Mouse (Mus musculus) heart, postnatal 4 days (tissue): ENCODE results near the gene Serpinb6a. TPM values are rescaled to one million over a fixed set of nuclear protein-coding genes. Genes with fewer than 3 reads are reported as not detected.
"Not testable (repeated sequence)": the region's sequence is repeated elsewhere in the genome, so short reads cannot be mapped to it uniquely, and the experiment has no call there.

ENCODE experiments used
- DNase-seq: peaks from one replicate; pipeline ENCODE4 v3.0.0; 2021
- total RNA-seq, 2 experiments: library from RNA; stranded (reverse); gene quantifications; 2 replicates each; pipeline ENCODE4 v1.2.3; 2021

Serpinb6a gene
- total RNA-seq, 2 experiments from 2014 or later, result 91.9 to 96.1 TPM

DNA sequence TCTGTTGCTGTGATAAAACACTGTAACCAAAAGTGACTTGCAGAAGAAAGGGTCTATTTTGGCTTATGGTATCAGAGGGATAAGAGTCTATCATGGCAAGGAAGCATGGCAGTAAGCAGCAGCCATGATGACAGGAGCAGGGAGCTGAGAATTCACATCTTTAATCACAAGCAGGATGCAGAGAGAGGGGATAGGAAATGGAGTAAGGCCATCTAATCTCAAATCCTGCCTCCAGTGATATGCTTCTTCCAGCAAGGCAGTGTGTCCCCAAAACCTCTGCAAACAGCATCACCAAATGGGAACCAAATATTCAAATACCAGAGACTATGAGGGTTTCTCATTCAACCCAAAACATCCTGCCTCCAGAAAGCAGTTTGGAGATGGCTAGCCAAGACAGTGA lies 36.0 kb downstream of the Serpinb6a start:
- DNase-seq, result no peak

DNA sequence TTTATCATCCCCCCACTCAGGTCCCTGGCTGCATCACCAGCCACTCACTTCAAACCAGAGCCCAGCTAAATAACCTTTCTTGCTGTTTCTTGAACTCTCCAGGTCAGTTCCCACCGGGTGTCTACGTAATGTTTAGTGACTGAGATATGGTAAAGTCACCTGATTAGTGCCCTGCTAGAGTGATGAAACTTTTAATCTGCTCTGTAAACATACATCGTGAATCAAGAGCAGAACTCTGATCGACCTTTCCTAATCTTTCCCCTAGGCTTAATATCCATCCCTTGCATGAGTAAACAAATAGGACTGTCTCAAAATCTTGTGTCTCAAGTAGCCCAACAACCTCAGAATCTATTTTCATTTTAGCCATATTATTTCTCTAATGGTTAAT lies 36.6 kb downstream of the Serpinb6a start:
- DNase-seq, result no peak

DNA sequence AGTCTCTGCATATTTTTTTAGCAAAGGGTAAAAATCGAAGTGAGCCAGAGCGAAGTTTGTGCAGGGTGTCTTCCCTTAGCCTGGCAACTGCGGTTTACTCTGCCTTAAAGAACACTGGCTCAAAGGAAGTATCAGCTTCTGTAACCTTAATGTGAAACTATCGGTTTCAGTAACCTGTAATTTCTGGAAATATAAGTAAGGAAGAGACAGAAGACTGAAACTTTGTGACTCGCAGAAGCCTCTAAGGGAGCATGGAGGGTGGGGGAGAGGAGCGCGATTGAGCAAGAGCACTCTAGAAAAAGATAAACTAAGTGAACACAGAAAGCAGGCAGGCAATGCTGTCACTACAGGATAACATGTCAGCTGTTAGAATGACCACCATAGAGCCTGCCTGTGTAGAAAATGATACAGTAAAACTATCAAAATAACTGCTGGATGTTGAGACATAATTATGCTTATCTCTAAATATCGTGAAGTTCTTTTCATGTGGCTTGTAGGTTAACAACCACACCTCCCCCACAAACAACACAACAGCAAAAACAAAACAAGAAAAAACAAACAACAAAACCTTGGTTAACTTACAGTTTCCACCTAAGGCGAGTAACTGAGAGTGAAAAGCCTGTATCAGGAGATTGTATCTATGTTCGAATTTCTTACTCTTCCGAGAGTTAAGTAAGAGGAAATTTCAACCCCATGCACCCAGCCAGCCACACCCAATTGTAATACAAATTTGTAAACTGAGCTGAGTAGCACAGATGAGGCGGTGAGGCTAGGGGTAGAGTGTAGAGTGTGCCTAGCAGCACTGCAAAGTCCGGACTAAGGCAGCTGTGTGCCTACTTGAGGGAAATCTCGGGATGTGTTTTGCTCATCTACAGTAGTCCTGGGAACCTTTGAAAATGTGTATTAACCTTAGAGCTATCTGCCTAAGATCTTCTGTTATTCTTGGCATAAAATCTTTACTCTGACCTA lies 37.3 kb downstream of the Serpinb6a start:
- DNase-seq, result peak; percentile 10

DNA sequence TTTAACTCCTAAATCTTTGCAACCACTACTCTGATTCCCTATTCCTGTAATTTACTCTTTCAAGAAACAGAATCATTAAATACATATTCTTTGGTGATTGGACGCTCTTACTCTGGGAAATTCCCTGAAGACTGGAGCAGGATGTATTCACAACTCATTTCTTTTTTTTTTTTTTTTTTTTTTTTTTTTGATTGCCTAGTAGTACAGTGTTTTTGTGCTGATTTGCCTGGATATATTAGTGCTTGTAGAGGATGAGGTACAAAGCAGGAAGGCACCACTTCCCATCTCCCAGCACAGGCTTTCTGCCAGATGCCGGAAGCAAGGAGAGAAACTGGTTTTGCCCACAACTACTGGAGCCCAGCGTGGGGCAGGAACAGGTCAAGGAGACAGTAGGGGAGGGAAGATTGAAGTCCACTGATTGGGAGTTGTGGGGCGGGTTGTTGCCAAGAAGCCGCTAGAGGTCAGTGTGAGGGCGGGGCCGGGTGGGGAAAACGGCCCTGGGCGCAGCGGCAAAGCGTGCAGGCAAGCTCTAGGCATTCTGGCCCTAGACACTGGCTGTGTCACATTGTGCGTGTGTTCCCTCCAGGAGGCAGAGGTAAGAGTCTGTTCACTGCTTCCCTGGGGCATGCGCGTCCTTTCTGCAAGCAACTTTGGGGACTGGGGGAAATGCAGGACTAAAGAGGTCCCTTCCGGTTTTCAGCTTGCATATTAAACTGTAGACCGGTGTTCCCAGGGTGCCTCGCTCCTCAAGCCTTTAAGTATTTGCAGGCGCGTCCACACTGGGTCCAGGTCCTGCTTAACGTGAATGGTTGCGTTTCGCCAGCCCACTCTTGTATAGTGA lies 38.2 kb downstream of the Serpinb6a start, which contains the start of gene Nqo2:
TSS of gene Nqo2 (plus strand) at position 482 of the 841 bp plus-strand sequence.
- peak; percentile 73 for DNase-seq

DNA sequence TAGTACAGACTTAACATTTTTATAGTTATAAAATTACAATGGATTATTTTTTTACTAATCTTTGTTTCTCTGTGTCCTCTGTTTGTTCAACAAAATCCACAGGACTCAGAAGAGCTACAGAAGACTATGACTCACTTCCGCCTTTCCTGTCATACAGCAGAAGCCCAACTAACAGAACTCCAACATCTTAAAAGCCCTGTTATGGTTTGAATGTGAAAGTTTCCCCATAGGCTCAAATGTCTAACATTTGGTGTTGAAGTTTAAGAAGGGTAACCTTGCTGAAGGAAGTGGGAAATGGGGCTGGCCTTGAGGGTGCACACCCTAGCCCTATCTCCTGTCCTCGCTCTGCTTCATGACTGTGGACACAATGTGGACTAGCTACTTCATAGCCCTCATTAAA lies 42.8 kb downstream of the Serpinb6a start:
- no peak for DNase-seq

DNA sequence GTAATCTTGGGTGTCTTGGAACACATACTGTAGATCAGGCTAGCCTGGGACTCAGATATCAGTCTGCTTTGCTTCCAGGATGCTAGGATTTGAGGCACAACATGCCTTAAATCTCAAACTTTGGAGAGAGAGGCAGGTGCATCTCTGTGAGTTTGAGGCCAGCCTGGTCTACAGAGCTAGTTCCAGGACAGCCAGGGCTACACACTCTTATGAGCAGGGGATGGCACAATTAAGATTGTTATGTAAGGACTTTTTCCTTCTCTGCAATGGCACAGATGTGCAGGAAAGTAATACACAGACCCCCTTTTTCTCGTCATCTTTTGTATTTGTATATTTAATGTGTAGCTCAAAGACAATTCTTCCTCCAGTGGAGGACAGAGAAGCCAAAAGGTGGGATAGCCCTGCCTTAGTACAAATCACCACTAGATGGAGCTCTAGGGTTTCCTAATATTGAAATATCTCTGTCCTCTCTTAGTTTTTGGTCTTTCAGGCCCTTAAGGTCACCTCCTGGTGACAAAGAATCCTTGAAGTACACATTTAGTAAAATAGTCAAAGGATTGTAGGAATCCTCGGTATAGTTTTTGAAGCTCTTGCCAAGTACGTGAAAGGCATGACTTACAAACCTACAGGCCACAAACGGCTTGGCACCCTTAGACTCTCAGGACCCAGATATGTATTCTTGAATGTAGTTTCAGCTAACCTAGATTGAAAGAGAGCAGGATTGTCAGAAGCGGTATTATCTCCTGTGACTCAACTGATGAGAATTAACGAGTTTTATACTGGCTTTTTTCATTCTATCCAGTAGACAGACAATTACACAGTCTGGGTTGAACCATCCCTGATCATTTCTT lies 45.8 kb downstream of the Serpinb6a start:
- peak; percentile 46 for DNase-seq

DNA sequence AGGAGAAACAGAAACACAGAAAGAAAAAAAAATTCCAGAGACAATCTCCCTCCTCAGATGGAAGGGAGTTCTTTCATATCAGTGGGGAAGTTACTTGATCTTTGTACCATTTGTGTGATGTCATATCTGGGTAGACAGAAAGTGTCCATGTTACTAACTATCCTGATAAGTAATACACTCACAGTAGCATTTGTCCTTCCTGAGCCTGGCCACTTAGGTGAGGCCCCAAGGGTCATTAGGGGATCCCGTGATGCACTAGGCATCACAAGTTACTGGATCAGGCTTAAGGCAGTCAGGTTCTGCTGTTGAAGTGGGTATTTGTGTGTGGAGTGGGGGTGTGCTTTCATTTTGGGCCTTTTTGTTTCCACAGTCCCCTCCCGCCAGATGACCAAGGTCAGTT lies 49.6 kb downstream of the Serpinb6a start:
- no peak for DNase-seq

DNA sequence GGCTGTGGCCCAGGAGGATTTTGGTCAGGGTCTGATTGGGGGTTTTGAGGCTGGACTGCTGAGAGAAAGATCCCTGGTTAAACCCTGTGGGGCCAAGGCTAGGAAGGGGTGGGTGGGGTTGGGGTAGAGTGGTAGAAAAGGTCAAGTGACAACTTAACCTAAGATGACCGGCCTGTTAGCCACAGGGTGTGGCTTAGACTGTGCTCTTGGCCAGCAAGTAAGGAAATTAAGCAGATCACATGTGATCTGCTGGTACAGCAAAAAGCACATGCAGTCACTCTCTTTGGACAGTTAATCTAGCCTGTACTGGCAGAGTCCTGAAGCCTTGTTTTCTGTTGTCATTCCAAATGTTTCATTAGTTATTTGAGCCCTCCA lies 50.5 kb downstream of the Serpinb6a start:
- no peak for DNase-seq

DNA sequence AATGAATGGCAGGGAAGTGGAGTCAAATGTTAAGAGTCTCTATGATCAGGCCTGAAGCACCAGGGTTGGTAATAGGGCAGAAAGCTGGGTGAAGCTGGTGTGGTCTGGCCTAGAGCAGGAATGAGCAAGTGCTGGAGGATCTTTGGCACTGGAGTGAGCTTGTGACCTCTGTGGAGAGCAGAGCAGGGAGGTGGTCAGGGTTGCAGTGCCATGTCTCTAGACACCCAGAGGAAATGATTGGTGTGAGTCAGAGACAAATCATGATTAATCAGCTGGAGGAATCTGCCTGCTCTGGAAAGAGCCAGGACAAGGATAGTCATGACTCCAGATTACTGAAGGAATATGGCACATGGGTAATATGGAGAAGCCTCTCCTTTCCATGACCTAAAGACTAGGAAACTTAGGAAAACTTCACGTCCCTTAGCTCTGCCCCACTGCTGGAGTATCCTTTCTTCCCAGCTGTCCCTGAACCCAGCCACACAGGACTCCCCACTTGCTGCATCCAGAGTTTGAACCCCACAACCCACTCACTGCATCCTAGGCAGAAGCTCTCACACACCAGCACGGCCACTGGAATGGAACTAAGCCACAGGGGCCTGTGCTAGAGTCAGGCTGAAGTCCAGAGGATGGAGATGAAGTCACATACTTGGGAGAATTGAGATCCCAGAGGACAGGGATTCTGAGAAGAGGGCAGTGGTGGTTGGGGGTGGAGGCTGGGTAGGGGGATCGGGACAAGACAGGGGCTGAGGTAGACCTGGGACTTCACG lies 51.1 kb downstream of the Serpinb6a start:
- DNase-seq, result no peak

DNA sequence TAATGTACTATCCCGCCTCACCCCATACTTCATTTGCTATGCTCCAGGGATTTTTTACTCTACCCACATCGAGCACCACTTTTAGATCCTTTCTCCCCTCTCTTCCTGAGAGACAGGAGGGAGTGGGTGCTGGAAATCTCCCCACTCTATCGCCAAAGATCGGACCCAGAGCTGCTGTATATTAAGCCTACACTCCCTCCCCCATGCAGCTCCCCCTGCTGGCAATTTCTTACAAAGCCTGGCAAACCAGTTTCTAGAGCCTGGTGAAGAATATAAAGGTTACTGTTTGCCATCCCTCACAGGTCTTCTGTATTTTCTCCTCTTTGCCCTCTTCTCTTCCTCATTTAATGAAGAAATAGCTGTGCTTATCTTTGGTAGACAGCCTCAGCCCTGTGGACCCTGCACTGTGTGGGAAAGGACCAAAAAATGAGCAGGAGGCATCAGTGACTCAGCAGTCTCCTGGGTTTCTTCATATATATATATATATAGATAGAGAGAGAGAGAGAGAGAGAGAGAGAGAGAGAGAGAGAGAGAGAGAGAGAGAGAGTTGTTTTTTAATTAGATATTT lies 60.3 kb downstream of the Serpinb6a start:
- DNase-seq, result peak; percentile 48

DNA sequence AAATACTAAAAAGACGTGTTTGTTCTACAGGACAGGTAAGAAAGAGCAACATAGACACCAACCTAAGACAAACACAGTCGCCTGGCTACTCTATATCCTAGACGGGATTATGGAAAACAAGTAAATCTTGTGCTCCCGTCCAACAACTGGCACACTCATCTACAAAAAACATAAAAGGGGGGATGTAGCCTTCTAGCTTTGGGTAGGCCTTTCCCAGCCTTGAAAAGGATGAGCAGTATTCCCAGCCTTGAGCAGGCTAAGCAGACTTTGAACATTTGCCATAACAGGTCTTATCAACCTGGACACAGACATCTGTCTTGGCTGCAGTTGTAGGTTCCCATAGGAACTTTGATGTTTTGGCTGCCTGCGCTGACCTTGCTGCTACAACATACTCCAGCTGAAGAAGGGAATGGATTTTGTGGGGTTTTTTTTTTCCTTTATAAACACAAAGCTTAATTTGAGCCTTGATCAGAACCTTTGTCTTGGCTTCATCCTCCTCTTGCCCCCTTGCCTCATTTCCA lies 61.2 kb downstream of the Serpinb6a start:
- DNase-seq, result no peak

DNA sequence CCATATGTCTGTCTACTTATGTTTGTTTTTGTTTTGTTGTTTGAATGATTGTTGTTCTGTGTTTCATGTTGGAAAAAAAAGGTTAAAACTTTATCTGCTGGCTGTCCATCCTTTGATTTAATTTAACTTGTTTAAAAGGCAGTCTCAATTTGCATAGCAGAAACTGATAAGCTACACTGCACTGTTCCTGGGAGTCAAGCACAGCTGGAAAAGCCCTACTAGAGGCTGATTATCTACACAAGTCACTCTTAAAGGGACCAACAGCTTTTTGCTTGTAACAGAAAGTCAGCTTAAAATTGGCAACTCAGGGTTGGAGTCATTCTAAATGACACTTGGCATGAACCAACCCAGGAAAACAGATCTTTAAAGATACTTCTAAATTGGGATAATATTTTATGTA lies 65.0 kb downstream of the Serpinb6a start:
- DNase-seq, result not testable (repeated sequence)

DNA sequence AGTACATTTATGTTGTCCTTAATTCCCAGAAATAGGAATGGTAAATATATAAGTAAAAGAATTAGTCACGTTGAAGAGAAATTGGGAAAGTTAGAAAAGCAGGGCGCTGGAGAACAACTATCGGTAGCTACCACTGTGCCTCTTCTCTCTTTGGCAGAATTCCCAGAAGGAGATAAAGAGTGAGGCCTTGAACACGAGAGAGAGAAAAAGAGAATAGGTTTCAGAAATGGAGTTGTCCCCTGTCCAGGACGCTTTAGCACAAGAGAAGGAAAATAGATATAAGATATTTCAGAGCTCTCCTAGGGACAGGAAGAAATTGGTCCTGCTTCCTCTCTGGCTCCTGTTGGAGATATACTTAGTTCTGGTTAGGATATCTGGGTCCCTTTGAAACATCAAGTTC lies 65.4 kb downstream of the Serpinb6a start:
- no peak for DNase-seq

DNA sequence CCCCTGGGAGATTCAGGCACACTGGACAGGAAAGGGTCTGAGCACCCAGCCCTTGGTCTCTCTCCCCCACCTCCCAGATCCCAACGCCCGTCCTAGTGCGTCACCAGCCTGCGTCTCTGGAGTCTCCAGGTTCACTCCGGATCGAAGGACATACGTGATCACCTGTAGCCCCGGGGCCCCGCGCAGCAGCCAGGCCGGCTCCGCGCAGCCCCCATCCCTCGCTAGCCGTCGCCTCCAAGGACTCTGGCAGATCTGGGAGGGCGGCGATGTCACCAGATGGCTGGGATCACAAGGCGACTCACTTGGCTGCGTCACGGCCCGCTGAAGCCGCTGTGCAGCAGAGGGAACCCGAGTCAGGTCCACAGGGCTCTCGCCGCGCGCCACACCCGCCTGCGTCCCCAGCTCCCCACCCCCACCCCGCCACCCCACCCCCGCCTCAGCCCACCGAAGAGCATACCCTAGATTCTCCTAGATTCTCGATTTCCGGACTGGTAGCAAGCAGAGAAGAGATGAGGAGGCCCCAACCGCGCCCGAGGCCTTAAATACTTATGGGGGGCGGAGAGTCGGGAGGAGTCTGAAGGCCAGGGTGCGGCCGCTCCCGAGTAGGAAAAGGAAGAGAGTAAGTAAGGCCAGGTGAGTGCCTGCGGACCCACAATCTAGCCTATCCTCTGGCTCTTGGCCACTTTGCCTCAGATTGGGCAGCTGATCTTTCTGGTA lies 67.0 kb downstream of the Serpinb6a start:
- DNase-seq, result peak; percentile 69

DNA sequence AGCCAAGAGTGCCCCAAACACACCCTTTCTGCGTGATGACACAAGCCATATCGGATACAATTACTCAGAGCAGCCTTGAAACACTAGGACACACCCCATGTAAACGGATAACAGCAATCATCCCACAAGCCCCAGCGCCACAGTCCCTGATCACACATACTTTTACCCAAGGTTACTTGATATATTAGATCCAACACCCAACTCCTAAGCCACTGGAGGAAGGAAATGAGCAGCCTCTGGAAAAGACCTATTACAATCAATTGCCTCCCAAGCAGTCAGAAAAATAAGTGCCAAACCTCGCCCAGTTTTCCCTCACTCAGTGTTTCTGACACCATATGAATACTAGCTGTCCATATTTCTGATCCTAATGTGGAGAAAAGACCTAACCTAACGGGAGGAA lies 67.9 kb downstream of the Serpinb6a start:
- peak; percentile 5 for DNase-seq

DNA sequence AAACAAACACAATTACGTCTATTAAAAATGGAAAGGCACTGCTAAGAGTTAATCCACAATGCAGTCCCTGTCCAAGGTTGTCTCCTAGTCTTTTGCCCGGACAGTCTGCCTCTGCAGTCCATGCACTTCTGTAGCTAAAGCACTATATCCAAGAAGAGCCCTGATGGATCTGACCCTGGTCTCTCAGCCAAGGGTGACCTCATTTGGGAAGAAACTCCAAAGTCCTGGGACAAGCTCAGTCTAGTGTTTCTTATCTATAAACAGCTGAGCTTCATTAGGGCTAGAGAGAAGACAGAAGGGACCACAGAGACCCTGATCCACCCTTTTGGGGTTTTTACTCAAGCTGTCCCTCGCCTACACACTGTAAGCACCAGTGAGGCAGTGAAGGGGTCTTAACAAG lies 71.7 kb downstream of the Serpinb6a start:
- DNase-seq, result peak; percentile 63

DNA sequence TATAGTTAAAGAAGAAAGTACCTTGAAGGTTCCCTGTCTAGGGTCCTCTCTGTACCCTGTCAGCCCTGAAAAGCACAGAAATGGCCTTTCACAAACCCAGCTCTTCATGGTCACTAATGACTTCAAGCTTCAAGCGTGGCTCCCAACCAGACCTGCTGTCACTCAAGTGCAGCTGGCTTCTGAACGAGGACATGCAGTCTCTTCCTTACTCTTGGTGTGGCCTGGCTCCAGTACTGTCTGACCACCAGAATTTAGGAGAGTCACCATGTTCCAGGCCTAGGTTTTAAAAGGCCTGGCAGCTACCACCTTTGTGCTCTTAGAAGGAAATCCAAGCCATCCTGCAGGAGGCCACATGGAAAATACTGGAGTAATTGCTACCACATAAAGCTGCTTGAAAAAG lies 72.3 kb downstream of the Serpinb6a start:
- no peak for DNase-seq

DNA sequence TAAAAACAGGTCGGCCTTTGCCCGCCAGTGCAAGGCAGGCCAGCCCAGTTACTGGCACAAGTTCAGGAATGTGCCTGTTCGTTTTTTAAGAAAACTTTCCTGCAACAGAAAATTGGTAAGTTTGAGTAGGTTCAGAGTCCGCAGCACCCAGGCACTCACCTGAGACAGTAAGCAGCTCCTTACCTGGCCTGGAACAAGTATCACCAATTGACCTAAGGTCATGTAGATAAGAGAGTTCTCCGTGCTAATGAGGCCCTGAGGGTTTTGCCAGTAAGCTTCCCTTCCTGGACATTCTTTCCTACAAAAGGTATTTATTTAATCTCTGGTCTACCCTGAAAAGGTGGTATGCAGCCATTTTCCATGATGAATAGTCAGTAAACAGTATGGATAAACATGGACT lies 80.9 kb downstream of the Serpinb6a start:
- no peak for DNase-seq

DNA sequence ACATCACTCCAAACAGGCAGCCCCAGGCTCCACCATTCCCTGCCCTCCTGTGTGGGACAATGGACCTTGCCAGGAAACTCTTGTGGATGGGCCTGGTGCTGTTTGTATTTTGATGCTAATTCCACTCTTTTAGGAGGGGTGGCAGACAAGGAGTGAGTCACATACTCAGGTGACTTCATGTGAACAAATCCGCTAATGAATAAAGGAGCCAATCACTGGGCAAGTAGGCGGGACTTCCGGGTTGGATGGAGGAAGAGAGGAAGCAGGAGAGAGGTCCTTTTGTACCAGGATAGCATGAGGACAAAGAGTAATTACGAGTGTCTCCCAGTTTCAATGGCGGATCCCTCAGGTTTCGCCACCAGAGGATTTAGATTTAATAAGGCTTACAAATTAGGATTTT lies 81.6 kb downstream of the Serpinb6a start:
- no peak for DNase-seq

DNA sequence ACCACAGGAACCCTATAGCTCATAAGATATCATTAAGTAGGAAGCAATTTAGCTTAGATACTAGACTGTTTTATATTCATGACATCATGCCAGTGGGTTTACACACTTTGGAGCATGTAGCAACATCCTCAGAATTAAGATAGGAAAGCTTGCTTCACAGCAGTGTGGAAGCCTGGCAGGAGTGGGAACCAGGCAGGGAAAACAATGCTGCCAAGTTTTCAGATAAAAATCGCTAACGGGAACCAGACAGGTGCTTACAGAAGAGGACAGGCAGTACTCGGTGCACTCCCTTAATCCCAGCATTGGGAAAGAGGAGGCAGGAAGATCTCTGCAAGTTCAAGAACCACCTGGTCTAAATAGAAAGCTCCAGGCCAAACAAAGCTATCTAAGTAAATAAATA lies 95.8 kb downstream of the Serpinb6a start:
- no peak for DNase-seq
